Mouse (Mus musculus) heart, postnatal 25 days (tissue): ENCODE results near the gene Syt9. TPM values are rescaled to one million over a fixed set of nuclear protein-coding genes. Genes with fewer than 3 reads are reported as not detected.

Experiments used
- DNase-seq: peaks from one replicate; pipeline ENCODE4 v3.0.0; 2022; ENCODE audit warnings: low spot score
- intact Hi-C: fragments of 180-260 bp; cut with DNase I; formaldehyde crosslinking; loops from one replicate; pipeline ENCODE4 v1.15.1; 2025
- total RNA-seq, 2 experiments: library from RNA; stranded (reverse); gene quantifications; 2 replicates each; pipeline ENCODE4 v1.2.3; 2021

Gene Syt9
- total RNA-seq, 2 experiments from 2014 or later, result 0.08 TPM; not detected in 1

DNA sequence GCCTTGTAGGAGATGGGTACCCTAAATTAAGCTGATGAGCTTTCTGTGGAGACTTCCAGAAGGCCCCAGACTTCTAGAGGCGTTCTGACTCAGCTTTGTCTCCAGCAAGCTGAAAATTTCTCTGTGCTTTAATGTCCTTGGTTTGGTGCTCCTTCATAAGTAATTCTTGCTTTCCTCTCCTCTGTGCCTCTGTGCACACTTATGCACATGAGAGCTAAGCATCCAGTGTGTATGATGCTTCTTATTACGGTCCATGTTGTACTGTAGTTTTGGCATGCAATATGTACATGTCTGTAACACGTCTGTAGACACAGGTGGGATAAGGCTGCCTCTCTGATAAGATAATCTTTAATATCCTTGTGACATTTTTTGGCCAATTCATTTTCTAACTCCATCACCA, 227.4 kb downstream of the Syt9 start:
- intact Hi-C loops, result no loop called here
- DNase-seq, result no peak

Other genes starting within 250 kb of the Syt9 start
- gene Olfr715, start 239.6 kb upstream of the Syt9 start, total RNA-seq, result not detected
- not detected for gene Olfr716, start 232.4 kb upstream of the Syt9 start, total RNA-seq
- not detected for gene Nlrp14, start 203.7 kb upstream of the Syt9 start, total RNA-seq
- gene Rbmxl2, start 161.3 kb upstream of the Syt9 start, total RNA-seq, result not detected
- 1 to 10 TPM; 5.2 to 5.4 TPM for gene Olfml1, start 196.7 kb downstream of the Syt9 start, total RNA-seq
- gene Ppfibp2, start 224.5 kb downstream of the Syt9 start, total RNA-seq, result 10 to 100 TPM; 20.4 to 20.9 TPM